Comparison of ENCODE assay signal across 17 mouse cellular contexts in the genomic region with DNA sequence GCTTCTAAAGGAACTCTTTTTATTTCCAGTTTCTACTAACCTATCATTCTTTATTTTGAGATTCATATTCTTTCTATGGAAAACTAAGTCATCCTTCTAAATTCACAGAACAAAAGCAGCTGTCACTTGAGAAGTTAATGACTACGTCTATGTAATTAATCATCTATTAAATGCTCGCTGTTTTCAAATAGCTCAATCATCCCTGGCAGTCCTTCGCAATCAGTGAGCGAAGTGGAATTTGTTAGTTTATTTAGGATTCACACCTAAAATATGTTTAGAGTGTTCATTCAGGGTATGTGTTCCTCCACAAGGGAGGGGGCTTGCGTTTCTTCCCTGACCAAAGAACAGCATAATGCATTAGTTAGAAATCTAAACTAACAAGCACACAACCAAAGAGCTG.
"Had no signal": no experiment of that assay in that cellular context is flagged by ENCODE, and none has a peak within 500 bp of the region (broad histone marks: within the 10 kb centered on the region; RNA-seq: fewer than 3 reads in every experiment).

No protein-coding gene starts in this region.

- H3K27me3 ChIP-seq: lung, embryonic 15.5 days; megakaryocyte, embryonic 14.5 days; midbrain, embryonic 13.5 days; midbrain, embryonic 15.5 days; neural tube, embryonic 12.5 days; stomach, embryonic 15.5 days had no signal

- H3K4me2 ChIP-seq: lung, embryonic 15.5 days; midbrain, embryonic 11.5 days; midbrain, embryonic 13.5 days; midbrain, embryonic 15.5 days; neural tube, embryonic 12.5 days; stomach, embryonic 15.5 days had no signal

- DNase-seq: lung, adult 2 months; lung, postnatal 14 days; lung, postnatal 36 days; right cerebral cortex, postnatal 14 days; thymus, adult 2 months; thymus, postnatal 25 days; thymus, postnatal 4 days had no signal

- H3K9ac ChIP-seq: lung, embryonic 15.5 days; midbrain, embryonic 13.5 days; midbrain, embryonic 15.5 days; neural tube, embryonic 12.5 days; stomach, embryonic 15.5 days had no signal

- H3K9me3 ChIP-seq: lung, embryonic 15.5 days; megakaryocyte, embryonic 14.5 days; midbrain, embryonic 13.5 days; midbrain, embryonic 15.5 days; neural tube, embryonic 12.5 days; stomach, embryonic 15.5 days had no signal

- ATAC-seq: lung, postnatal 0 days; midbrain, embryonic 13.5 days; midbrain, embryonic 15.5 days had no signal

- H3K27ac ChIP-seq: lung, embryonic 15.5 days; macrophage; midbrain, embryonic 13.5 days; midbrain, embryonic 15.5 days; neural tube, embryonic 12.5 days; stomach, embryonic 15.5 days; stomach, postnatal 0 days had no signal

- H3K4me1 ChIP-seq: lung, embryonic 15.5 days; midbrain, embryonic 13.5 days; midbrain, embryonic 15.5 days; neural tube, embryonic 12.5 days; stomach, embryonic 15.5 days had no signal

- H3K4me3 ChIP-seq: lung, embryonic 15.5 days; megakaryocyte, embryonic 14.5 days; midbrain, embryonic 13.5 days; midbrain, embryonic 15.5 days; neural tube, embryonic 12.5 days; stomach, embryonic 15.5 days had no signal

- H3K36me3 ChIP-seq: midbrain, embryonic 13.5 days; midbrain, embryonic 15.5 days; neural tube, embryonic 12.5 days; stomach, embryonic 15.5 days had no signal
